Mouse (Mus musculus): Measurements from ENCODE around the gene Siah2. TPM values are rescaled to one million over a fixed set of nuclear protein-coding genes. Genes with fewer than 3 reads are reported as not detected.

The Siah2 gene
- polyA plus RNA-seq, 1 experiment from 2014 or later: 3.9 TPM

GRCm38 (mm10) chr3:58653907-58654306, 38.3 kb downstream of the Siah2 start:
- H3K36me3 ChIP-seq: no peaks in the 10 kb centered on the region
- H3K9me3 ChIP-seq (replicated peaks): no peaks in the 10 kb centered on the region
- ATAC-seq (replicated peaks; ENCODE audit: low FRiP score): no peak
- H3K27me3 ChIP-seq: no peaks in the 10 kb centered on the region
- no peak overlapping the region for H3K4me3 ChIP-seq (replicated peaks)
- 0 out of 2 replicates have a peak, but pooled peaks cover 4% of the 10 kb centered on the region for H3K4me1 ChIP-seq
- whole genome bisulfite sequencing: 62% methylated on average over 5 of the region's 5 CpGs
- H3K9ac ChIP-seq: no peak overlapping the region
- H3K27ac ChIP-seq: no peak overlapping the region
- H3K4me2 ChIP-seq: no peak overlapping the region

- Histone ChIP-seq H3K36me3 (no peaks in the 10 kb centered on the region), H3K27ac (no peak overlapping the region), H3K4me2 (no peak overlapping the region), H3K4me1 (0 out of 2 replicates have a peak, but pooled peaks cover 3% of the 10 kb centered on the region), H3K4me3 (replicated peaks) (no peak overlapping the region), H3K27me3 (no peaks in the 10 kb centered on the region), H3K9me3 (replicated peaks) (no peaks in the 10 kb centered on the region), H3K9ac (no peak overlapping the region)
- ATAC-seq (replicated peaks; ENCODE audit: low FRiP score): no peak
- WGBS: 86% methylated on average over 4 of the region's 4 CpGs
Measured at GRCm38 (mm10) chr3:58650328-58650727, 41.9 kb downstream of the Siah2 start.

GRCm38 (mm10) chr3:58647179-58647578, 45.0 kb downstream of the Siah2 start:
- peak; percentile 78 for ATAC-seq (replicated peaks; ENCODE audit: low FRiP score)
- Histone ChIP-seq H3K36me3 (no peaks in the 10 kb centered on the region), H3K4me2 (no peak overlapping the region), H3K27ac (0 out of 2 replicates have a peak overlapping the region, but pooled peaks have one; percentile 48), H3K27me3 (no peaks in the 10 kb centered on the region), H3K4me3 (replicated peaks) (no peak overlapping the region), H3K9ac (no peak overlapping the region), H3K9me3 (replicated peaks) (no peaks in the 10 kb centered on the region), H3K4me1 (0 out of 2 replicates have a peak, but pooled peaks cover 3% of the 10 kb centered on the region)
- 68% methylated on average over 2 of the region's 2 CpGs for WGBS

GRCm38 (mm10) chr3:58646180-58646579, 46.0 kb downstream of the Siah2 start:
- H3K27me3 ChIP-seq: no peaks in the 10 kb centered on the region
- H3K9ac ChIP-seq: no peak overlapping the region
- no peaks in the 10 kb centered on the region for H3K9me3 ChIP-seq (replicated peaks)
- no peak for ATAC-seq (replicated peaks; ENCODE audit: low FRiP score)
- H3K4me1 ChIP-seq: 0 out of 2 replicates have a peak, but pooled peaks cover 3% of the 10 kb centered on the region
- H3K36me3 ChIP-seq: no peaks in the 10 kb centered on the region
- H3K27ac ChIP-seq: peak overlapping the region; percentile 22; the same call in 1 of the 2 replicates
- no peak overlapping the region for H3K4me3 ChIP-seq (replicated peaks)
- no peak overlapping the region for H3K4me2 ChIP-seq
- WGBS: 87% methylated on average over 4 of the region's 4 CpGs

- peak within 1 kb of the TSS; percentile 54 for H3K27ac ChIP-seq
- ATAC-seq (replicated peaks; ENCODE audit: low FRiP score): peak; percentile 94
Measured at GRCm38 (mm10) chr3:58636406-58637295, 55.5 kb downstream of the Siah2 start, which contains the start of gene Erich6. TSS of gene Erich6 (minus strand) at chr3:58637207.

GRCm38 (mm10) chr3:58631693-58632092, 60.5 kb downstream of the Siah2 start:
- no peak for ATAC-seq (replicated peaks; ENCODE audit: low FRiP score)
- Histone ChIP-seq H3K36me3 (no peaks in the 10 kb centered on the region), H3K4me2 (no peak overlapping the region), H3K27me3 (no peaks in the 10 kb centered on the region), H3K27ac (no peak overlapping the region), H3K4me1 (peaks cover 4% of the 10 kb centered on the region; the same call in 1 of the 2 replicates), H3K9ac (no peak overlapping the region), H3K9me3 (replicated peaks) (no peaks in the 10 kb centered on the region), H3K4me3 (replicated peaks) (no peak overlapping the region)
- 75% methylated on average over 2 of the region's 2 CpGs for WGBS

More at GRCm38 (mm10) chr3:58636406-58637295, 55.5 kb downstream of the Siah2 start, which contains the start of gene Erich6:
- WGBS: under 1% methylated on average over 34 of the region's 34 CpGs
- H3K27me3 ChIP-seq: no peaks in the 10 kb centered on the region
- H3K9ac ChIP-seq: peak within 1 kb of the TSS; percentile 55
- H3K4me3 ChIP-seq (replicated peaks): peak within 1 kb of the TSS; percentile 56
- H3K9me3 ChIP-seq (replicated peaks): no peaks in the 10 kb centered on the region
- H3K4me2 ChIP-seq: peak within 1 kb of the TSS; percentile 96
- H3K4me1 ChIP-seq: peaks cover 7% of the 10 kb centered on the region; the same call in 1 of the 2 replicates
- no peaks in the 10 kb centered on the region for H3K36me3 ChIP-seq

GRCm38 (mm10) chr3:58624981-58625380, 67.2 kb downstream of the Siah2 start:
- Histone ChIP-seq H3K4me2 (no peak overlapping the region), H3K36me3 (no peaks in the 10 kb centered on the region), H3K4me1 (no peaks in the 10 kb centered on the region), H3K9ac (no peak overlapping the region), H3K4me3 (replicated peaks) (no peak overlapping the region), H3K27ac (no peak overlapping the region), H3K27me3 (no peaks in the 10 kb centered on the region), H3K9me3 (replicated peaks) (no peaks in the 10 kb centered on the region)
- 90% methylated on average over 4 of the region's 4 CpGs for WGBS
- no peak for ATAC-seq (replicated peaks; ENCODE audit: low FRiP score)

Other genes starting within 250 kb of the Siah2 start
- 56.3 and 58.0 TPM in 2 replicates for gene Eif2a, start 166.6 kb downstream of the Siah2 start, polyA plus RNA-seq (2015; fragmentation: Nextera tagmentation; extraction: Ambion mirVana)
- 139 and 150 TPM in 2 replicates for gene Serp1, start 166.5 kb downstream of the Siah2 start, polyA plus RNA-seq (2015; fragmentation: Nextera tagmentation; extraction: Ambion mirVana)
- gene Selenot, start 115.8 kb downstream of the Siah2 start, polyA plus RNA-seq (2015; fragmentation: Nextera tagmentation; extraction: Ambion mirVana): 23.9 and 26.4 TPM in 2 replicates
- not detected in 2 replicates for gene Erich6, start 55.2 kb downstream of the Siah2 start, polyA plus RNA-seq (2015; fragmentation: Nextera tagmentation; extraction: Ambion mirVana)
- not detected in 2 replicates for gene Mindy4b-ps, start 129.9 kb upstream of the Siah2 start, polyA plus RNA-seq (2015; fragmentation: Nextera tagmentation; extraction: Ambion mirVana)
- gene Clrn1, start 192.9 kb upstream of the Siah2 start, polyA plus RNA-seq (2015; fragmentation: Nextera tagmentation; extraction: Ambion mirVana): 3.7 and 4.6 TPM in 2 replicates